20 mouse cellular contexts compared by ENCODE assay signal in the genomic region with DNA sequence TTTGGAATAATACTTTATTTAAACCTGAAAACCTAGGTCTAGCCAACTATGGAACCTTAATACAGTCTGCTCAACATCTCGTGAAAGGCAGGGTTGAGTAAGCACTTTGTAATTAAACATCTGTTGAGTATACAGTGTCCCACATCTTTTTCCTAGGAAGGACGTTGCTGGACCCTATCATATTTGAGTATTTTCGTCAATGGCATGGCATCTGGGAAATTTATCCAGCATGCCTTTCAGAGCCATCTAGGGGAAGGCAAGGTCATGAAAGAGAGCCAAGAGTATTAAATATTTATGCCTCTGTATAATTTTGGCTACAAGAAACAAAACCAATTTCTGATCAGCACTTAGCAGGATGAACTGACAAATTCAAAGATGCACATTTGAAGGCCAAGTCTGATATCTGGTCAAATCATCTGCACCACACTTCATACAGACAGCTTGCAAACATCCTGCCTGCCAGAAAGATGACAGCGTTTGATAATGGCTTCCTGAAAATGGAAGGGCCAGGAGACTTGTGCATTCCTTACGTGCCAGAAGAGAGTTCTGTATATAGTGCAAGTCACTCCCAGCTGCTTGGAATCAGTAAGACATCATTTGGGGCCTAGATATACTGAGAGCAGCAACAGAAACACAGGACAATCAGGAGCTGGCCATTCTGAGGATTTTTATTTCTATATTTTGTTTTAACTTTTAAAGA. TPM values are rescaled to one million over a fixed set of nuclear protein-coding genes. Genes with fewer than 3 reads are reported as not detected.
DNase-seq lines count a peak whose midpoint lies in the region; ATAC-seq lines count a peak whose summit lies in the region.
"Had no signal": no experiment of that assay in that cellular context is flagged by ENCODE, and none has a peak within 500 bp of the region (broad histone marks: within the 10 kb centered on the region; RNA-seq: fewer than 3 reads in every experiment).

No protein-coding gene starts in this region.

- 62% methylated on average over 5 of the region's 5 CpGs for WGBS in kidney, embryonic 16.5 days
- WGBS in kidney, embryonic 14.5 days: 71% methylated on average over 5 of the region's 5 CpGs
- 39% methylated on average over 5 of the region's 5 CpGs for WGBS in intestine, embryonic 16.5 days

- H3K9ac ChIP-seq in kidney, embryonic 16.5 days (replicated peaks; ENCODE audit: low read length): no peak overlapping the region
- no peak overlapping the region for H3K9ac ChIP-seq in kidney, embryonic 14.5 days (ENCODE audit: low read depth, low read length)
- no peak overlapping the region for H3K9ac ChIP-seq in intestine, embryonic 16.5 days (ENCODE audit: low read depth, low read length)
- H3K9ac ChIP-seq: embryonic facial prominence, embryonic 12.5 days; forebrain, embryonic 12.5 days; liver, embryonic 14.5 days; midbrain, embryonic 13.5 days had no signal

- H3K4me1 ChIP-seq in kidney, embryonic 16.5 days (ENCODE audit: insufficient read depth, low read length): no peaks in the 10 kb centered on the region
- no peaks in the 10 kb centered on the region for H3K4me1 ChIP-seq in kidney, embryonic 14.5 days (ENCODE audit: control insufficient read depth, insufficient read depth, low read length)
- no peaks in the 10 kb centered on the region for H3K4me1 ChIP-seq in intestine, embryonic 16.5 days (ENCODE audit: control insufficient read depth, insufficient read depth, low read length)
- H3K4me1 ChIP-seq: embryonic facial prominence, embryonic 12.5 days; forebrain, embryonic 12.5 days; limb, embryonic 10.5 days; midbrain, embryonic 13.5 days had no signal

- H3K36me3 ChIP-seq in kidney, embryonic 16.5 days (ENCODE audit: insufficient read depth, low read length): no peaks in the 10 kb centered on the region
- H3K36me3 ChIP-seq in kidney, embryonic 14.5 days (ENCODE audit: control insufficient read depth, insufficient read depth, low read length): no peaks in the 10 kb centered on the region
- H3K36me3 ChIP-seq in intestine, embryonic 16.5 days (ENCODE audit: control insufficient read depth, insufficient read depth, low read length): no peaks in the 10 kb centered on the region
- H3K36me3 ChIP-seq: embryonic facial prominence, embryonic 12.5 days; forebrain, embryonic 12.5 days; limb, embryonic 10.5 days; midbrain, embryonic 13.5 days had no signal

- no peak overlapping the region for H3K4me2 ChIP-seq in kidney, embryonic 16.5 days (replicated peaks; ENCODE audit: low read depth, low read length)
- no peak overlapping the region for H3K4me2 ChIP-seq in kidney, embryonic 14.5 days (replicated peaks; ENCODE audit: low read depth, low read length)
- H3K4me2 ChIP-seq in intestine, embryonic 16.5 days (ENCODE audit: low read depth, low read length): no peak overlapping the region
- H3K4me2 ChIP-seq: embryonic facial prominence, embryonic 12.5 days; forebrain, embryonic 12.5 days; midbrain, embryonic 13.5 days had no signal

- no peak overlapping the region for H3K4me3 ChIP-seq in kidney, embryonic 16.5 days (ENCODE audit: low read length)
- no peak overlapping the region for H3K4me3 ChIP-seq in kidney, embryonic 14.5 days (ENCODE audit: low read length)
- no peak overlapping the region for H3K4me3 ChIP-seq in intestine, embryonic 16.5 days (ENCODE audit: low read length)
- H3K4me3 ChIP-seq: embryonic facial prominence, embryonic 12.5 days; forebrain, embryonic 12.5 days; limb, embryonic 10.5 days; midbrain, embryonic 13.5 days had no signal

- no peaks in the 10 kb centered on the region for H3K27me3 ChIP-seq in kidney, embryonic 16.5 days (ENCODE audit: insufficient read depth, low read length)
- no peaks in the 10 kb centered on the region for H3K27me3 ChIP-seq in kidney, embryonic 14.5 days (ENCODE audit: control insufficient read depth, insufficient read depth, low read length)
- H3K27me3 ChIP-seq in intestine, embryonic 16.5 days (replicated peaks; ENCODE audit: control insufficient read depth, insufficient read depth, low read length): no peaks in the 10 kb centered on the region
- H3K27me3 ChIP-seq: embryonic facial prominence, embryonic 12.5 days; forebrain, embryonic 12.5 days; midbrain, embryonic 13.5 days had no signal

- no peaks in the 10 kb centered on the region for H3K9me3 ChIP-seq in kidney, embryonic 16.5 days (ENCODE audit: low read length)
- H3K9me3 ChIP-seq in kidney, embryonic 14.5 days (ENCODE audit: control insufficient read depth, low read length): no peaks in the 10 kb centered on the region
- H3K9me3 ChIP-seq in intestine, embryonic 16.5 days (ENCODE audit: control insufficient read depth, low read length): no peaks in the 10 kb centered on the region
- H3K9me3 ChIP-seq: embryonic facial prominence, embryonic 12.5 days; forebrain, embryonic 12.5 days; limb, embryonic 10.5 days; midbrain, embryonic 13.5 days had no signal

- no peak overlapping the region for H3K27ac ChIP-seq in kidney, embryonic 16.5 days (ENCODE audit: low read length)
- H3K27ac ChIP-seq in kidney, embryonic 14.5 days (ENCODE audit: low read depth, low read length): no peak overlapping the region
- no peak overlapping the region for H3K27ac ChIP-seq in intestine, embryonic 16.5 days (ENCODE audit: low read length)
- H3K27ac ChIP-seq: embryonic facial prominence, embryonic 12.5 days; forebrain, embryonic 12.5 days; limb, embryonic 10.5 days; liver, embryonic 14.5 days; midbrain, embryonic 13.5 days had no signal

- peak; percentile 69; the same call in 1 of the 2 replicates for ATAC-seq in kidney, embryonic 16.5 days (ENCODE audit: low FRiP score, low TSS enrichment)
- no peak for ATAC-seq in kidney, embryonic 14.5 days (ENCODE audit: low FRiP score, low TSS enrichment)
- ATAC-seq in intestine, embryonic 16.5 days: peak; percentile 44
- ATAC-seq in megakaryocyte progenitor cell, adult 5-6 weeks (replicated peaks; ENCODE audit: poor library complexity): 0 out of 2 replicates have a peak, but pooled peaks have one; percentile 17
- ATAC-seq: hindbrain, embryonic 16.5 days; midbrain, embryonic 13.5 days had no signal

- peak; percentile 6 for DNase-seq in embryo, embryonic 10 days (ENCODE audit: low spot score)
- no peak for DNase-seq in embryo, embryonic 9.5 days (ENCODE audit: extremely low spot score)
- no peak for DNase-seq in cerebellum, postnatal 36 days
- DNase-seq in layer of hippocampus, postnatal 25 days (ENCODE audit: extremely low spot score in 1 of 2, low spot score in 1 of 2): no peak
- DNase-seq: adrenal gland, adult 8-10 months; cerebellum, adult 2 months; heart, adult 18-20 months; kidney, postnatal 25 days; right cerebral cortex, postnatal 14 days; thymus, postnatal 14 days had no signal

RNA-seq across cellular contexts. Expression of a gene that starts 34.0 kb away (rescaled TPM):
- polyA plus RNA-seq in kidney, embryonic 16.5 days (2015; fragmentation: Nextera tagmentation; extraction: Ambion mirVana): 46.4 and 48.0 TPM in 2 replicates
- polyA plus RNA-seq in kidney, embryonic 14.5 days (2014; fragmentation: Nextera tagmentation; extraction: Ambion mirVana): 37.9 and 44.5 TPM in 2 replicates
- 47.6 and 51.3 TPM in 2 replicates for polyA plus RNA-seq in intestine, embryonic 16.5 days (2015; fragmentation: Nextera tagmentation; extraction: Ambion mirVana)
- 156 and 166 TPM in 2 replicates for total RNA-seq in megakaryocyte progenitor cell, adult 5-6 weeks (2015)
- total RNA-seq in megakaryocyte progenitor cell, adult 5-6 weeks (2017): 42.3 and 48.5 TPM in 2 replicates
- 10 to 100 TPM; 41.8 to 48.6 TPM for total RNA-seq in layer of hippocampus, postnatal 25 days (2021)

RNA-seq across cellular contexts. Expression of a gene that starts 52.9 kb away (rescaled TPM):
- 2.2 and 2.4 TPM in 2 replicates for polyA plus RNA-seq in kidney, embryonic 16.5 days (2015; fragmentation: Nextera tagmentation; extraction: Ambion mirVana)
- 1.4 and 1.9 TPM in 2 replicates for polyA plus RNA-seq in kidney, embryonic 14.5 days (2014; fragmentation: Nextera tagmentation; extraction: Ambion mirVana)
- 5.2 and 6.0 TPM in 2 replicates for polyA plus RNA-seq in intestine, embryonic 16.5 days (2015; fragmentation: Nextera tagmentation; extraction: Ambion mirVana)
- total RNA-seq in megakaryocyte progenitor cell, adult 5-6 weeks (2015): 123 and 129 TPM in 2 replicates
- total RNA-seq in megakaryocyte progenitor cell, adult 5-6 weeks (2017): 45.9 and 47.2 TPM in 2 replicates
- 1 to 10 TPM in 1 of 2 experiments, not detected in 1; 1.2 TPM for total RNA-seq in layer of hippocampus, postnatal 25 days (2021)
- polyA plus RNA-seq: cerebellum, adult 2 months; hindbrain, embryonic 16.5 days; limb, embryonic 10.5 days had no signal
